13 mouse cellular contexts compared by ENCODE assay signal in genomic region chr19:23801174-23801573, GRCm38 (mm10). TPM values are rescaled to one million over a fixed set of nuclear protein-coding genes. Genes with fewer than 3 reads are reported as not detected.
DNase-seq lines count a peak whose midpoint lies in the region; ATAC-seq lines count a peak whose summit lies in the region.
"Had no signal": no experiment of that assay in that cellular context is flagged by ENCODE, and none has a peak within 500 bp of the region (broad histone marks: within the 10 kb centered on the region; RNA-seq: fewer than 3 reads in every experiment).

No protein-coding gene starts in this region.

- H3K27ac ChIP-seq in heart, embryonic 10.5 days = no peak overlapping the region
- 0 out of 2 replicates have a peak overlapping the region, but pooled peaks have one; percentile 8 for H3K27ac ChIP-seq in heart, embryonic 16.5 days (ENCODE audit: low read length)
- H3K27ac ChIP-seq: embryonic facial prominence, embryonic 12.5 days; forebrain, embryonic 15.5 days; intestine, embryonic 15.5 days; neural tube, embryonic 13.5 days had no signal

- DNase-seq in heart, adult 11 months = peak; percentile 98
- no peak for DNase-seq in heart, embryonic 10.5 days (ENCODE audit: low spot score)
- peak; percentile 71 to 88 for DNase-seq in heart, adult 18-20 months
- peak; percentile 58 for DNase-seq in lung, postnatal 36 days
- DNase-seq in spleen, postnatal 36 days (ENCODE audit: low spot score in 2 of 2) = no peak
- DNase-seq: cerebellum, adult 9-11 months; retina, postnatal 1 day had no signal

- H3K4me2 ChIP-seq in heart, embryonic 16.5 days (ENCODE audit: low read depth, low read length) = no peak overlapping the region
- H3K4me2 ChIP-seq: embryonic facial prominence, embryonic 12.5 days; forebrain, embryonic 15.5 days; intestine, embryonic 15.5 days; neural tube, embryonic 13.5 days had no signal

- ATAC-seq in heart, embryonic 16.5 days (replicated peaks; ENCODE audit: extremely low read depth, insufficient read depth, low FRiP score) = peak; percentile 45; the same call in 1 of the 2 replicates
- ATAC-seq in inflammation-experienced regulatory T-cells, adult 6 months = no peak
- ATAC-seq: forebrain, embryonic 15.5 days; intestine, embryonic 15.5 days had no signal

- H3K9ac ChIP-seq in heart, embryonic 16.5 days (ENCODE audit: low read length) = no peak overlapping the region
- H3K9ac ChIP-seq: embryonic facial prominence, embryonic 12.5 days; forebrain, embryonic 15.5 days; intestine, embryonic 15.5 days; neural tube, embryonic 13.5 days had no signal

- no peaks in the 10 kb centered on the region for H3K36me3 ChIP-seq in heart, embryonic 10.5 days
- no peaks in the 10 kb centered on the region for H3K36me3 ChIP-seq in heart, embryonic 16.5 days (ENCODE audit: control insufficient read depth, insufficient read depth)
- H3K36me3 ChIP-seq: embryonic facial prominence, embryonic 12.5 days; forebrain, embryonic 15.5 days; intestine, embryonic 15.5 days; neural tube, embryonic 13.5 days had no signal

- no peaks in the 10 kb centered on the region for H3K9me3 ChIP-seq in heart, embryonic 10.5 days
- H3K9me3 ChIP-seq in heart, embryonic 16.5 days (replicated peaks; ENCODE audit: control insufficient read depth, low read length) = no peaks in the 10 kb centered on the region
- H3K9me3 ChIP-seq: embryonic facial prominence, embryonic 12.5 days; forebrain, embryonic 15.5 days; intestine, embryonic 15.5 days; neural tube, embryonic 13.5 days had no signal

- H3K4me1 ChIP-seq in heart, embryonic 10.5 days = no peaks in the 10 kb centered on the region; the same call in 1 of the 2 replicates
- peaks cover 9% of the 10 kb centered on the region; the same call in 1 of the 2 replicates for H3K4me1 ChIP-seq in heart, embryonic 16.5 days (ENCODE audit: control insufficient read depth, insufficient read depth, low read length)
- H3K4me1 ChIP-seq: embryonic facial prominence, embryonic 12.5 days; forebrain, embryonic 15.5 days; intestine, embryonic 15.5 days had no signal

- H3K27me3 ChIP-seq in heart, embryonic 10.5 days (ENCODE audit: insufficient read depth, poor library complexity, severe bottlenecking) = no peaks in the 10 kb centered on the region
- no peaks in the 10 kb centered on the region for H3K27me3 ChIP-seq in heart, embryonic 16.5 days (ENCODE audit: control insufficient read depth, insufficient read depth, low read length)
- H3K27me3 ChIP-seq: embryonic facial prominence, embryonic 12.5 days; forebrain, embryonic 15.5 days; intestine, embryonic 15.5 days; neural tube, embryonic 13.5 days had no signal

- 35% methylated on average over 1 of the region's 1 CpGs for WGBS in heart, embryonic 10.5 days
- 28% methylated on average over 1 of the region's 1 CpGs for WGBS in heart, embryonic 16.5 days

- H3K4me3 ChIP-seq in heart, embryonic 10.5 days = no peak overlapping the region
- H3K4me3 ChIP-seq in heart, embryonic 16.5 days (ENCODE audit: low read length) = no peak overlapping the region
- H3K4me3 ChIP-seq: embryonic facial prominence, embryonic 12.5 days; forebrain, embryonic 15.5 days; intestine, embryonic 15.5 days; neural tube, embryonic 13.5 days had no signal

RNA-seq across cellular contexts. Expression of gene Apba1, which starts 42.5 kb away (rescaled TPM):
- 0.25 and 0.28 TPM in 2 replicates for polyA plus RNA-seq in heart, embryonic 10.5 days (2016; fragmentation: Nextera tagmentation; extraction: Ambion mirVana)
- 1 to 10 TPM; 3.0 to 3.1 TPM for total RNA-seq in heart, adult 18-20 months (2021)
- 0.30 and 0.37 TPM in 2 replicates for polyA plus RNA-seq in heart, embryonic 16.5 days (2015; fragmentation: Nextera tagmentation; extraction: Ambion mirVana)
- under 1 TPM in 1 of 3 experiments, not detected in 2; 0.16 TPM for polyA plus RNA-seq in inflammation-experienced regulatory T-cells, adult 6 months (2017; shearing (Covaris generic))

Comparison
In these comparisons a context has a peak if more than half of its experiments do, and no peak if none do; other contexts are left out.
1. DNase-seq: peak in heart, adult 11 months (single experiment), heart, adult 18-20 months (2 of 2) and lung, postnatal 36 days (single experiment); none in heart, embryonic 10.5 days (single experiment) and spleen, postnatal 36 days (0 of 2).